Mouse (Mus musculus) brown adipose tissue, adult 24 weeks (tissue): ENCODE measurements at regions not wholly inside any gene's neighbourhood (a gene's known extent, or its start where the extent isn't known, plus 50 kb on each side); places are given as distances from the start of the nearest gene placed in this dataset.

ENCODE experiments used
- H3K27ac ChIP-seq: fragments of 200-500 bp; replicated peaks from 2 replicates; pipeline ENCODE4 v1.5.1; 2012; ENCODE audit warnings: low read depth, mild to moderate bottlenecking, low read length
- H3K4me1 ChIP-seq: fragments of 200-500 bp; 2 replicates; pipeline ENCODE4 v1.6.1; 2012; ENCODE audit warnings: low read length, mixed read lengths; ENCODE audit not compliant: control insufficient read depth, insufficient read depth, insufficient read length
- H3K4me3 ChIP-seq: fragments of 200-500 bp; 2 replicates; pipeline ENCODE4 v1.5.1; 2012; ENCODE audit warnings: low read depth, mild to moderate bottlenecking, low read length, moderate library complexity; ENCODE audit not compliant: insufficient read depth

- no peak overlapping the region for H3K27ac ChIP-seq
- H3K4me3 ChIP-seq: no peak overlapping the region
- H3K4me1 ChIP-seq: no peaks in the 10 kb centered on the region
Measured at GRCm38 (mm10) chr2:117987426-117988215, 124.1 kb upstream of the Thbs1 start.

GRCm38 (mm10) chr2:117988396-117989173 lies 123.1 kb upstream of the Thbs1 start:
- Histone ChIP-seq H3K4me1 (no peaks in the 10 kb centered on the region), H3K4me3 (no peak overlapping the region), H3K27ac (no peak overlapping the region)

GRCm38 (mm10) chr2:117989215-117989614 lies 122.5 kb upstream of the Thbs1 start:
- H3K4me1 ChIP-seq: no peaks in the 10 kb centered on the region
- no peak overlapping the region for H3K27ac ChIP-seq
- H3K4me3 ChIP-seq: no peak overlapping the region

- no peaks in the 10 kb centered on the region for H3K4me1 ChIP-seq
- H3K27ac ChIP-seq: no peak overlapping the region
- H3K4me3 ChIP-seq: no peak overlapping the region
Measured at GRCm38 (mm10) chr2:117996130-117997083, 115.3 kb upstream of the Thbs1 start.

GRCm38 (mm10) chr2:117999641-118000040 lies 112.0 kb upstream of the Thbs1 start:
- Histone ChIP-seq H3K4me1 (no peaks in the 10 kb centered on the region), H3K4me3 (no peak overlapping the region), H3K27ac (no peak overlapping the region)

GRCm38 (mm10) chr2:118004191-118004590 lies 107.5 kb upstream of the Thbs1 start:
- Histone ChIP-seq H3K4me1 (no peaks in the 10 kb centered on the region), H3K27ac (no peak overlapping the region), H3K4me3 (no peak overlapping the region)

GRCm38 (mm10) chr2:118007539-118008427 lies 103.9 kb upstream of the Thbs1 start:
- H3K4me3 ChIP-seq: no peak overlapping the region
- peak overlapping the region; percentile 35; the same call in 1 of the 2 replicates for H3K27ac ChIP-seq
- H3K4me1 ChIP-seq: peaks cover 5% of the 10 kb centered on the region; the same call in 1 of the 2 replicates

GRCm38 (mm10) chr2:118011679-118012078 lies 100.0 kb upstream of the Thbs1 start:
- no peak overlapping the region for H3K4me3 ChIP-seq
- peak overlapping the region; percentile 50 for H3K27ac ChIP-seq
- H3K4me1 ChIP-seq: peaks cover 5% of the 10 kb centered on the region; the same call in 1 of the 2 replicates

- Histone ChIP-seq H3K4me1 (peaks cover 5% of the 10 kb centered on the region; the same call in 1 of the 2 replicates), H3K4me3 (no peak overlapping the region), H3K27ac (no peak overlapping the region)
Measured at GRCm38 (mm10) chr2:118012211-118012610, 99.5 kb upstream of the Thbs1 start.

GRCm38 (mm10) chr2:118013156-118013555 lies 98.5 kb upstream of the Thbs1 start:
- Histone ChIP-seq H3K27ac (no peak overlapping the region), H3K4me1 (peaks cover 5% of the 10 kb centered on the region; the same call in 1 of the 2 replicates), H3K4me3 (no peak overlapping the region)

- H3K27ac ChIP-seq: no peak overlapping the region
- H3K4me1 ChIP-seq: peaks cover 5% of the 10 kb centered on the region; the same call in 1 of the 2 replicates
- H3K4me3 ChIP-seq: no peak overlapping the region
Measured at GRCm38 (mm10) chr2:118015182-118015581, 96.5 kb upstream of the Thbs1 start.

- H3K4me1 ChIP-seq: 0 out of 2 replicates have a peak, but pooled peaks cover 2% of the 10 kb centered on the region
- H3K4me3 ChIP-seq: no peak overlapping the region
- H3K27ac ChIP-seq: no peak overlapping the region
Measured at GRCm38 (mm10) chr2:118025829-118026735, 85.6 kb upstream of the Thbs1 start.

GRCm38 (mm10) chr2:118028881-118029280 lies 82.8 kb upstream of the Thbs1 start:
- no peak overlapping the region for H3K4me3 ChIP-seq
- H3K27ac ChIP-seq: peak overlapping the region; percentile 46; the same call in 1 of the 2 replicates
- H3K4me1 ChIP-seq: 0 out of 2 replicates have a peak, but pooled peaks cover 2% of the 10 kb centered on the region
